Mouse (Mus musculus) gastrocnemius, adult 2 months (tissue): ENCODE data around the gene Farp1. TPM values are rescaled to one million over a fixed set of nuclear protein-coding genes. Genes with fewer than 3 reads are reported as not detected.
A peak's percentile ranks its signal among the peaks of the same experiment; 100 is the strongest.

Source experiments
- DNase-seq: peaks from one replicate; pipeline ENCODE4 v3.0.0; 2022
- H3K27ac ChIP-seq: fragments of 200-600 bp; 2 replicates; pipeline ENCODE4 v1.8.1; 2022; ENCODE audit warnings: mild to moderate bottlenecking
- H3K4me3 ChIP-seq: fragments of 200-600 bp; 2 replicates; pipeline ENCODE4 v1.8.1; 2022; ENCODE audit warnings: mild to moderate bottlenecking, moderate library complexity
- CTCF ChIP-seq: fragments of 200-600 bp; IDR thresholded peaks from 2 replicates; pipeline ENCODE4 v1.8.1; 2022; ENCODE audit warnings: antibody characterized with exemption, mild to moderate bottlenecking, moderate library complexity
- intact Hi-C: fragments of 180-260 bp; cut with DNase I; formaldehyde crosslinking; loops from one replicate; pipeline ENCODE4 v1.15.1; 2025
- total RNA-seq, 2 experiments: library from RNA; stranded (reverse); gene quantifications; 2 replicates each; pipeline ENCODE4 v1.2.3; 2021

The Farp1 gene
- total RNA-seq, 2 experiments from 2014 or later: 5.7 to 6.2 TPM

DNA sequence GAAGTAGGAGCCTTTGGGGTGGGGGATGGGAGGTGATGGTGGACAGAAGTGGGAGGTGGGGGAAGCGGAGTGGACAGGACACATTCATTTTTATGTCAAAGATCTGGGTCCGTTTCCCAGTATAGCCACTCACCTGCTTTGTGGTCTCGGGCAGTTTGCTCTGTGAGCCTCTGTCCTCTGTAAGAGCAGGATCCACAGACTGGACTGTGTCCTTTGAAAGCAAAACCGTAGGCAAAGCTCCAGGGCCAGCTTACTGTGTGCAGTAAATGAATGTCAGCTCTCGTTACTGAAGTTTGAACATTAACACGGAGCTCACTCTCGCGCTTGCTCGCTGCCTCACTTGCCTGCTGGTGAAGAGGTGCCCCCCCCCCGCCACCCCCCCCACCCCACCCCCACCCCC, 110.7 kb downstream of the Farp1 start:
- intact Hi-C loops: loop anchor here (5.0 kb wide), 1 partner anchor 72 kb away; no protein-coding TSS in a partner anchor
- no peak for TF ChIP-seq CTCF
- Histone ChIP-seq H3K4me3 (no peak overlapping the region), H3K27ac (no peak overlapping the region)
- DNase-seq: peak; percentile 69

DNA sequence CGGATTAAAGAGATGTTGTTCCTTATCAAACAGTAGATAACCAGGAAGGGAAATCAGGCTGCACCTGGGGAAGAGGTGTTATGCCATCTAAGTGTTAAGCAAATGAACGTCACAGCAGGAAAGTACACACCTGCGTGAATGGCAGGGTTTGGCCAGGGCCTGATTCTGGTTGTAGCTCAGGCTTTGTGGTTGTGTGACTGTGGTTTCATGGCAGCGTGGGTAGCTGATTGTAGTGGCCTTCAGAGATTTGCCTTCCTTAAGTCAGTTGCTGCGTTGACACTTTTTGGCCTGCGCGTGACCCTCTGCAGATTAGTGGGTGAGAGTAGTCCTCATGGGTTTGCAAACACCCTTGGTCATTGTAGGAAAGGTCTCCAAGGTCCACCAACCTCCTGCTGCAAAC, 111.2 kb downstream of the Farp1 start:
- no peak for TF ChIP-seq CTCF
- no peak for DNase-seq
- Histone ChIP-seq H3K4me3 (no peak overlapping the region), H3K27ac (no peak overlapping the region)
- intact Hi-C loops: loop anchor here (5.0 kb wide), 1 partner anchor 71 kb away; no protein-coding TSS in a partner anchor

DNA sequence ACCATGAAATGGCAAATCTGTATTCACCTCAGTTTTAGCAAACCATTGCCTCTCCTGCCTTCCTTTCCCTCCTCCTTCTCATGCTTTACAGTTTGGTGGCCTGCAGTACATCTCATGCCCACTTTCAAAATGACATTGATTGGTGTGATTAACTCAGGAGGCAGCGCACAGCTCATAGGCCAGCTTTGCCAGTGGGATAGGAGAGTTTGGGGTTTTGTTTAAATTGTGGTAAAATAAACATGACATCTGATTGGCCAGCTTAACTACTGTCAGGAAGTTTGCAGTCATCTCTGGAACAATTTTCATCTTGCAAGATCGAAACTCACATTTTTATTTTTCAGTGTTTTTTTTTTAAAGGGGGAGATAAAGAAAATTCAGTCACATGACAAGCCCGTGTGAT, 112.0 kb downstream of the Farp1 start:
- no peak overlapping the region for H3K27ac ChIP-seq
- H3K4me3 ChIP-seq: no peak overlapping the region
- TF ChIP-seq CTCF: no peak
- intact Hi-C loops: loop anchor here (5.0 kb wide), 1 partner anchor 70 kb away; no protein-coding TSS in a partner anchor
- no peak for DNase-seq

DNA sequence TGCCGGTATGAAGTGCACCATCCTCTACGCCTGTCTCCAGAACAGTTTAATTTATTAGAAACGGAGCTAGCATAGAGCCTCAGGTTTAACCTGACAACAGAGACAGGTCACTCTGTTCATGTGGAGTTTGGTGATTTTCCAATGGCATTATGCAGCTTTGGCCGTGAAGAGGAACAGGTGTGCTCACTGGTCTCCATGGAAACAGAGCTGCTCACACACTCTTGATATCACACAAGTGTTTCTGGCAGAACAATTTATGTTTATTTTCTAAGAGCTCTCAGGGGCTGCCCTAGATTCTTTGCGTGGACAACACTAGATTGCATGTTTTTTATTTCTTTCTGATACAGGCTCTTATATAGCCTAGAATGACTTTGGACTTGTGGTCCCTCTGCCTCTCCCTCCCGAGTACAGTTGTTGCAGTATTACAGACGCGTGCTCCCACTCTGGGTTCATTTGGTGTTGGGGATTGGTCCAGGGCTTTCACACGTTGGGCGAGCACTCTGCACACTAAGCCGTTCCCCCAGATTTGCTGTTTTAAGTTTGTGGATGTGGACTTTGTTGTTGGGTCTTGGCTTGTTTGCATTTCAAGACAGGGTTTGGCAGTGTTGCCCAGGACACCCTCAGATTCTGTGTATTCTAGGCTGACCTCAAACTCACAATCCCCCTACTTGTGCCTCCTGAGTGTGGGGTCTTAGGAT, 113.2 kb downstream of the Farp1 start:
- intact Hi-C loops: loop anchor here (5.0 kb wide), 1 partner anchor 69 kb away; no protein-coding TSS in a partner anchor
- no peak for TF ChIP-seq CTCF
- Histone ChIP-seq H3K27ac (no peak overlapping the region), H3K4me3 (no peak overlapping the region)
- DNase-seq: no peak

DNA sequence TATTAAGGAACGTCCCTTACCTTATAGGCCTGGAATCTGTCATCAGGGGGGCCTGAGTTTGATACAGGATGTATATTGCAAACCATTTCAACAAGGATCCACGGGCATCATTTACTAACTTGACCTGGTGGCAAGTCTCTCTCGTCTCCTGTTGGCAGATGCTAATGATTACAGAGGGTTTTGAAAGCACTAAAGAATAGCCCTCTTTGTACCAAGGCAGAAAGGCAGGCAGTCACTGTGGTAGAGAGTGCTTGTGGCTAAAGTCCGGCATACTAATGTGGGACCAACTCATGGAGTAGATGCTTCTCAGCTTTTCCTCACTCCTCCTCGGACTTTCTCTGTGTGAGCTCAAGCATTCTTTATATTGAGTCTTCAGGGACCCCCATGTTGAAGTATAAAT, 115.0 kb downstream of the Farp1 start:
- intact Hi-C loops: loop anchor here (5.0 kb wide), 1 partner anchor 67 kb away; no protein-coding TSS in a partner anchor
- no peak for DNase-seq

DNA sequence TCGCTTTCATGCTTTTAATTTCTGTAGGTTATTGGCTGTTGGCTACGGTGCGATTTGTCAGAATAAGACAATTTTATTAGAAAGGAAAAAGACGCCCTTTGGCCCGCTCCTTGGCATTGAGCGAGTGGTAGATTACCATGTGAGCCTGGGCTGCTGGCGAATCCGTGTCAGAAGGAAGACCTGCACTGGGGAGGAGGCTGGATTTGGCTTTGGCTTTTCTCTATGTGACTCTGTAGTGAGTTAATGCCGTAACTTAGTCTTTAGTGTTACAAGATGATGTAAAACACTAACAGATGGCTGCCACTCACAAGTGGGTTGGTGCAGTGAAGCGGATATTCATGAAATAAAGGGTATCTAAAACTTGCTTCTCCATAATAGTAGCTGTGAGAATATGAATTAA, 116.8 kb downstream of the Farp1 start:
- no peak for DNase-seq
- H3K27ac ChIP-seq: no peak overlapping the region
- H3K4me3 ChIP-seq: no peak overlapping the region
- TF ChIP-seq CTCF: no peak
- intact Hi-C loops: no loop called here

More for the DNA sequence above, 115.0 kb downstream of the Farp1 start:
- Histone ChIP-seq H3K4me3 (no peak overlapping the region), H3K27ac (no peak overlapping the region)
- TF ChIP-seq CTCF: no peak

DNA sequence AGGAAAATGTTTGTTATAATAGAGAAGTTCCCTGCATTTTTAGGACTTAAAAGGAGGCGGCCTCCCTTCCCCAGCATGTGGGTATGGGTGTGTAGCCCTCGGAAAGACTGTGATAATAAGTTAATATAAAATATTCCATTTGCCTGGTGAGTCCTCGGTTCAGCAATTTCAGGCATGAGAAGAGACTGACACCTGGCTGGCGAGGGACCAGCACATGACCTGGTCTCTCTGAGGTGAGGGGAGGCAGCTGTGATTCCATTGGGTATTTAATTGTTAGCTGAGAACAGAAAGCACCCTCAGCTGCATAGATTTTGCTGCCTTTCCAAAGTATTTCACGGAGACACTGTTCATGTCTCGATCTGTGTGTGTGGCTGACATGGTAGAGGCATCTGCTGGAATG, 117.8 kb downstream of the Farp1 start:
- DNase-seq: no peak
- intact Hi-C loops: no loop called here
- H3K27ac ChIP-seq: no peak overlapping the region
- H3K4me3 ChIP-seq: no peak overlapping the region
- no peak for TF ChIP-seq CTCF

DNA sequence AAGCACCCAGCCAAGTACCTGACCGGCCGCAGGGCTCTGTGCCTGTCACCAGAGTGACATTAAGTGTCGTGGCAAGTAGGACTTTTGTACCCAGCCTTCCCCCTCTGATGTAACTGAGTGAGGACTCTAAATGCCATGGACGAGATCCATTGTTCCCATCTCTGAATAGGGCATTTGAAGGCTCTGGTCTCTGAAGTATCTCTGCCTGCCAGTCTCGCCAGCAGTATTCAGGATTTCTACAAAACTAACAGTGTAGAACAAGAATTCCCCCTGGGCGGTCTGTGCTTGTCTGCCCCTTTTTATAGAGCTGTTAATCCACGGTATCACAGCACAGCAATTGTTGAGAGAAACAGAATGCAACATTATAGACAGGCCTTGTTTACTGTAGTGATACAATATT, 118.3 kb downstream of the Farp1 start:
- no peak for DNase-seq
- Histone ChIP-seq H3K4me3 (no peak overlapping the region), H3K27ac (no peak overlapping the region)
- TF ChIP-seq CTCF: no peak
- intact Hi-C loops: no loop called here

DNA sequence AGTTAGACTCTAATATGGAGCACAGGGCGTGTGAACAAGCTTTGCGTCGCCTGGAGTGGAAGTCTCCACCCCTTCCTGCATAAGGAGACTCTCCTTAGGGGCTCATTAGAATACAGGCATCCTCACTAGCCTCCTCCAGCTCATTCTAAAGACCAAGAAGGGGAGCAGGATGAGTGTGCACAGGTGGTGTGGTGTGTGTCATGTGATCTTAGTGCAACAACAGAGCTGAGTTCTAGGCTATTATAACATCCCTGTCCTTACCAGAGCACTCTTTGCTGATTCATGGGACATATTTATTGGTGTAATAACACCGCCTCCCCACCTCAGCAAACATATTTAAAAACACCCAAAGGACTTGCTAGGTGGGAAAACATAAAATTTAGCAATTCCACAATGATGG, 120.2 kb downstream of the Farp1 start:
- no peak for TF ChIP-seq CTCF
- Histone ChIP-seq H3K4me3 (no peak overlapping the region), H3K27ac (no peak overlapping the region)
- intact Hi-C loops: no loop called here
- no peak for DNase-seq

DNA sequence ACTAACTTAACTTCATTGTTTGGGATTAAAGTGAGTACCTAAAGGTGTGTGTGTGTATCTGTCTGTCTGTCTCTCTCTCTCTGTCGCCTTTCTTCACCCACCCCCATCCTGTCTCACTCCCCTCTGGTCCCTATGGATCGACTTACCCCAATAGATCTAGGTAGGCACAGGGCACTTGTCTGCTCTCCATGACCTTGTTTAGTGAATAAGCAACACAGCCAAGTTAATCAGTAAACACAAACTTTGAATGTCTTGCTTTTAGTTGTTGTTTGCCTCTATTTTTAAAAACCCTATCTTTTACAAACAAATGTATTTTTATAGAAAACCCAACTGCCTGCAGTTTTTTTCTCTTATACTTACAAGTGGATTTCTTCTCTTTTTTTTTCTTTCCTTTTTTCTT, 123.6 kb downstream of the Farp1 start:
- no peak for DNase-seq
- Histone ChIP-seq H3K27ac (no peak overlapping the region), H3K4me3 (no peak overlapping the region)
- intact Hi-C loops: no loop called here
- no peak for TF ChIP-seq CTCF

DNA sequence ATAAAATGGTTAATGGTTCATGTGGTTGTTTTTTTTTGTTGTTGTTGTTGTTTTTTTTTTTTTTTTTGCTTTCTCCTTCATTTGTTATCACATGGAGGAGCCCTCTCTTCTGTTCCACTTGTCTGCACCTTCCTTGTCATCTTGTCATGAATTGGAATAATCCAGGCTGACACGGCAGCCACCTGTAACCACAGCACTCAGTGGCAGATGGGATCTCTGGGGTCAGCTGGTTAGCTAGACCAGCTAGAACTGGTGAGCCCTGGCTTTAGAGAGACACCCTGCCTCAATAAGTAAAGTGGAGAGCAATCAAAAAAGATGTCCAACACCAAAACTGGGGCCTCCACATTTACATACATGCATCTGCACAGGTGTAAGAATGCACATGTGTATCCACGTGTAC, 127.8 kb downstream of the Farp1 start:
- Histone ChIP-seq H3K4me3 (no peak overlapping the region), H3K27ac (no peak overlapping the region)
- DNase-seq: no peak
- intact Hi-C loops: no loop called here
- no peak for TF ChIP-seq CTCF

DNA sequence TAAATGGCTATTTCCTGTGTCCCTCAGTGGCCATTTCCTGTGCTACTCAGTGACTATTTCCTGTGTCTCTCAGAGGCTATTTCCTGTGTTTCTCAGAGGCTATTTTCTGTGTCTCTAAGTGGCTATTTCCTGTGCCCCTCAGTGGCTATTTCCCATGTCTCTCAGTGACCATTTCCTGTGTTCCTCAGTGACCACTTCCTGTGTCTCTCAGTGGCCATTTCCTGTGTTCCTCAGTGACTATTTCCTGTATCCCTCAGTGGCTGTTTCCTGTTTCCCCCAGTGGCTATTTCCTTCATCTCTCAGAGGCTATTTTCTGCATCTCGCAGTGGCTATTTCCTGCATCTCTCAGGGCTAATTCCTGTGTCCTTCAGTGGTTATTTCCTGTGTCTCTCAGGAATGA, 129.9 kb downstream of the Farp1 start:
- no peak overlapping the region for H3K4me3 ChIP-seq
- intact Hi-C loops: no loop called here
- H3K27ac ChIP-seq: peak overlapping the region; percentile 48
- no peak for DNase-seq
- TF ChIP-seq CTCF: no peak

DNA sequence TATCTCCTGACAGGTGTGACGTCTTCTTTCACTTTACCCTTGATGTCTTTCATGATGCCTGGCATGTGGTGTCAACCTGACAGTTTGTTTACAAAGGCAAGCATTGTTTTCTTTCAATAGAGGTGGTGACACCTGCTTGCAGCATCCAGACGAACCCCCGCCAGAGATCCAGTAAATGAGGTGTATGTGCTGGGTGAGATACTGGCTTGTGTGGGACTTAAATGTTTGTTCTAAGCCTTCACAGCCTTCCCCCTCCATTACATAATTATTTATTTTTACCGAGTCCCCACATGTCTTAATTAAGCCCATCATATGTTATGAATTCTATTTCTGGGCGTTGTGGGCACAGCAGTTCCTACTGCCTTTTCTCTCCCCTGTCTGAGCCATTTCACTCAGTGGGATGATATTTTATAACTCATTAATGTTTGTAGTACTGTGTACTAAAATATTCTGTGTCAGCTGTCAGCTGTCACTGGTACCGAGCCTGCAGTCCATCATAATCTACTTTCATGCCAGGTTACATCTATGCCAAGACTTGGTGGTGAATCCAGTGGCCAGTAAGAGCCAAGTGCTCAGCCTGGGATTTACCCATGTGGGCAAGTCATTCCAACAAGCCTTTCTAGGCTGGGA, 130.5 kb downstream of the Farp1 start:
- Histone ChIP-seq H3K27ac (peak overlapping the region; percentile 48), H3K4me3 (no peak overlapping the region)
- intact Hi-C loops: no loop called here
- DNase-seq: peak; percentile 54
- no peak for TF ChIP-seq CTCF

DNA sequence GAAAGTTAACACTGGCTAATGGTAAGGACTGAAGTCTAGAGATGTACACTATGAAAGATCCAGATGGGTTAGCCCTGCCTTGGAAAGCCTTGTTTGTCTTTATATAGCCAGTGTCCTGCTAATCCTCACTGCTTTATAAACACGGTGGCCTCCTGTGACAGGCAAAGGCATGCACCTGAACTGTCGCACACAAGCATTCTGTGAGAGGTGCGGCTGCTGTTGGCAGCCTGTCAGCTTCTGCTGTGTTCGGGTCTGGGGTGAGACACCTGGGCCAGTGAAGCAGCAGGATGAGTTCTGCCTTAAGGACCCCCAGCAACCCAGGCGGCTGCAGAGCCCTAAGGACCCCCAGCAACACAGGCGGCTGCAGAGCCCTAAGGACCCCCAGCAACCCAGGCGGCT, 131.0 kb downstream of the Farp1 start:
- no peak for DNase-seq
- TF ChIP-seq CTCF: no peak
- H3K4me3 ChIP-seq: no peak overlapping the region
- intact Hi-C loops: no loop called here
- H3K27ac ChIP-seq: no peak overlapping the region
